Mouse (Mus musculus) CH12.LX (cell line): ENCODE data around the gene Adam12.

ENCODE experiments used
- CTCF ChIP-seq, 2 experiments: IDR thresholded peaks in 1 of 2; conservative IDR thresholded peaks in 1 of 2; 2 replicates each; pipeline ENCODE4 v1.5.1; 2011 to 2012; ENCODE audit warnings: low read depth in 2 of 2, low read length in 2 of 2, improper control_type of control experiment in 1 of 2, inconsistent platforms in 1 of 2, mild to moderate bottlenecking in 1 of 2, moderate library complexity in 1 of 2
- EP300 ChIP-seq: IDR thresholded peaks from 2 replicates; pipeline ENCODE4 v1.6.1; 2011; ENCODE audit warnings: low read length, improper control_type of control experiment
- ETS1 ChIP-seq: conservative IDR thresholded peaks from 2 replicates; pipeline ENCODE4 v1.6.1; 2012; ENCODE audit warnings: low read depth, mild to moderate bottlenecking, inconsistent platforms, low read length, improper control_type of control experiment, moderate library complexity
- JUN ChIP-seq: IDR thresholded peaks from 2 replicates; pipeline ENCODE4 v1.6.1; 2011; ENCODE audit warnings: low read depth, mild to moderate bottlenecking, low read length, improper control_type of control experiment, moderate library complexity; ENCODE audit not compliant: insufficient read depth
- MAFK ChIP-seq: IDR thresholded peaks from 2 replicates; pipeline ENCODE4 v1.6.1; 2011; ENCODE audit warnings: low read length, improper control_type of control experiment; ENCODE audit not compliant: insufficient replicate concordance
- MAX ChIP-seq: IDR thresholded peaks from 2 replicates; pipeline ENCODE4 v1.6.1; 2011; ENCODE audit warnings: low read length, improper control_type of control experiment
- MYC ChIP-seq: IDR thresholded peaks from 2 replicates; pipeline ENCODE4 v1.6.1; 2011; ENCODE audit warnings: low read depth, mild to moderate bottlenecking, improper control_type of control experiment, low read length
- PAX5 ChIP-seq: IDR thresholded peaks from 2 replicates; pipeline ENCODE4 v1.6.1; 2012; ENCODE audit warnings: low read length, inconsistent platforms, mixed read lengths
- POLR2A ChIP-seq: IDR thresholded peaks from 2 replicates; pipeline ENCODE4 v1.6.1; 2011; ENCODE audit warnings: low read depth, mild to moderate bottlenecking, improper control_type of control experiment, low read length
- RAD21 ChIP-seq: IDR thresholded peaks from 2 replicates; pipeline ENCODE4 v1.6.1; 2011; ENCODE audit warnings: low read depth, mild to moderate bottlenecking, low read length, improper control_type of control experiment, moderate library complexity
- RCOR1 ChIP-seq: conservative IDR thresholded peaks from 2 replicates; pipeline ENCODE4 v1.6.1; 2012; ENCODE audit warnings: low read depth, mild to moderate bottlenecking, inconsistent platforms, low read length, improper control_type of control experiment
- SMC3 ChIP-seq: IDR thresholded peaks from 2 replicates; pipeline ENCODE4 v1.6.1; 2011; ENCODE audit warnings: low read depth, low read length, improper control_type of control experiment
- ZMIZ1 ChIP-seq: IDR thresholded peaks from 2 replicates; pipeline ENCODE4 v1.6.1; 2012; ENCODE audit warnings: low read depth, mild to moderate bottlenecking, inconsistent platforms, low read length, improper control_type of control experiment
- ZNF384 ChIP-seq: IDR thresholded peaks from 2 replicates; pipeline ENCODE4 v1.6.1; 2012; ENCODE audit warnings: low read depth, low read length, improper control_type of control experiment, inconsistent platforms

DNA sequence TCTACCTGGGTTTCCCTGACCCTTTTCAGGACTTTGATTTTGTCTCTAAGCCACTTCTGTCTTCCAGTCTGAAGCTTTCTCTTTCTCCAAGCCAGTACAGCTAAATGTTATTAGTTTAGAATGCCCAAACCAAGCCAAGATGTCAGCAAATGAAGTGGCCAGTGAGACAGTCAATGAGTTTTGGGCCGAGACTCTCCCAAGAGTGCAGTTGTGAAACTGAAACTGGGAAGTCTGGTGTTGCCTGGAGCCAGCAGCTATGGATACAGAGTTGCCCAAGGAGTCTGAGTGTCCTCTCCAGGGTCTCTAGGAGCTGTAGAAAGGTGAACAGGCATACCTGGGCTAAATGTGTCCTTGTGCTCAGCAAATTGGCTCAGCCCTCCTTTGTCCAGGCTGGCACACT is 260.9 kb downstream of the Adam12 start:
- no peak for TF ChIP-seq EP300
- TF ChIP-seq CTCF (conservative IDR thresholded peaks at IDR 0.05 in 1 of 2, IDR thresholded peaks at IDR 0.05 in 1 of 2; ENCODE audit: low read depth in 2 of 2, low read length in 2 of 2), result no peak
- TF ChIP-seq POLR2A, result no peak
- TF ChIP-seq ETS1, result no peak
- TF ChIP-seq MYC, result no peak
- TF ChIP-seq RCOR1, result no peak
- no peak for TF ChIP-seq RAD21
- no peak for TF ChIP-seq MAX
- TF ChIP-seq ZMIZ1, result no peak
- TF ChIP-seq MAFK, result no peak
- no peak for TF ChIP-seq ZNF384
- TF ChIP-seq PAX5, result no peak
- no peak for TF ChIP-seq JUN
- no peak for TF ChIP-seq SMC3
